Mouse (Mus musculus): ENCODE measurements at regions not wholly inside any gene's neighbourhood (a gene's known extent, or its start where the extent isn't known, plus 50 kb on each side); places are given as distances from the start of the nearest gene placed in this dataset.

DNA sequence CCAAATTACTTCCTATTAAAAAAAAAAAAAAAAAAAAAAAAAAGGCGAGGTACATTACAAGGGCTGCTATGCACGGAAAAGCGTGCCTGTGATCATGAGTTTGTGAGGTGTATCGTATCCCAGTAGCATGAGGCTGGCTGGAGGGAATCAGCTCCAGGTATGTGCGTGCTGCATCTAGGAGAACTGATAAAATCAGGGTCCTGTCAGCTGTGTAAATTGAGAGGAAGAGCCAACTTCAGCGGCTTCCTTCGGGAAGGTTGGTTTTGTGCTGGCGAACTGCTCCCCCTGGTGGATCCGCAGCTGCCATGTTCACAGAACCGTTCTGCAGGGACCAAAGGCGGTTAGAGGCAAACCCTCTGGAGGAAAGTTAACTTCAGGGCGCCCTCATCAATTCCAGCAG lies 60.8 kb upstream of the Gm10295 start:
- DNase-seq (ENCODE audit: low spot score) = peak; percentile 89

DNA sequence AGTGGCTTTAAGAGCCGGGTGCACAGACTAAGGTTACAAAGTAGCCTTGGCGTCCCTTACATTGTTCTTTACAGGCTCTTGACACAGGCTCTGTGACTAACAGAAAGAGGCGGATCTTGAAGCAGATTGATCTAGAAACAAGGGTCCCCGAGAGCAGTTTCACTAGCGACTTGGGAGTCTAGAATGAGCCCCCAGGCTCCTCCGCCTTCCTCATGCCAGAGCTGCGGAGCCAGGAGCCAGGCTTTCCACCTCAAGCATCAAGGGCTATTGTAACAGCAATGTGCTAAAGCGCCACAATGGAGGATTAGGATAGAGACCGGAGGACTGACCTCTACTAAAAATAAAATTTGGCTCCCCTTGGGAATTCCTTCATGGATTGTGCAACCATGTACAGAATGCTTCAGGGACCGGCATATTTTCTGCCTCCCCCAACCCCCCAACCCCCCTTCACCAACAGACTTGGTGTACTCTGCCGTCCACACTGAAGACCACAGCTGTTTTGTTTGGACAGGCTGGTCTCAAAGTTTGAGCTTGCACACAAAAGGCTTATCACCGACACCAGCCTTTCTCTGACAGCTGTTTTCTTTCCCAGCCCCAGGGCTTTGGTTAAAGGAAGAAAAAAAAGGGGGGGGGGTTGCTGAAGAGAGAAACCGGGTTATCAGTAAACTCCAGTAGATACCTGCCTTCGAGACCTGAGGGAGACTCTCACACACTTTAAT lies 60.2 kb upstream of the Gm10295 start:
- peak; percentile 61 for DNase-seq (ENCODE audit: low spot score)

DNA sequence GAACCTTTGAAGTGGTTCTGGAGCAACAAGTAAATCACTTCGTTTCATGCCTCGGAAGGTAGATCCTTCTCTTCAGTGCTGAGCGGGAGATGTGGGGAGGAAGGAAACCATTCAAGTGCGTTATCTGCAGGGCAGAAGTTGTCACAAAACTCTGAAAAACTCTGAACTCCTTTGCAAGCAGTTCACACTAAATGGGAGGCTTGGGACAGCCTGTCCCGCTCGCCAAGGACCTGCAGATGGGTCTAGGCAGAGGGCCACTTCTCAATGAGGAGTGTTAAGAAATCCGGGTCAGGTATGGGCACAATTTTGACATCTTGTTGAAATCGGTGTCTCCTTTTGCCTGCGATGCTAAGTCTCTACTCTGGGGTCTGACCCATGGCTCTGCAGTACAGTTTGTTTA lies 58.6 kb upstream of the Gm10295 start:
- DNase-seq (ENCODE audit: low spot score) = no peak

DNA sequence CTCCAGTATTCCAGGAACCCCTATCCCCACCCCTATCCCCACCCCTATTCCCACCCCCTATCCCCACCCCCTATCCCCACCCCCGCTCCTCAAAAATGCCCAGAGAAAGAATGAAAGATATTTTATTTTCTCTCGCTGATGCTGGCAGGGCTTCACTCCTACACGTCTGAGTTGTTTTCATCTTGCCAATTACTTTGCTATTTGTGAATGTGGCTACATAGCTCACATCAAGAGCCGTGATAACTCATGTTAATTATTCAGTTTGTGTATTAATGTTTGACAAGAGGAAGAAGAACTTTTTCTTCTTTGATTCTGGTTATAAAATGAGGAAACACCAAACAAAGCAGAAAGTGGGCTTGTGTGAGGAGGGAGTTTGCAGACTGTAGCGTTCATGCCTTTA lies 57.8 kb upstream of the Gm10295 start:
- no peak for DNase-seq (ENCODE audit: low spot score)

DNA sequence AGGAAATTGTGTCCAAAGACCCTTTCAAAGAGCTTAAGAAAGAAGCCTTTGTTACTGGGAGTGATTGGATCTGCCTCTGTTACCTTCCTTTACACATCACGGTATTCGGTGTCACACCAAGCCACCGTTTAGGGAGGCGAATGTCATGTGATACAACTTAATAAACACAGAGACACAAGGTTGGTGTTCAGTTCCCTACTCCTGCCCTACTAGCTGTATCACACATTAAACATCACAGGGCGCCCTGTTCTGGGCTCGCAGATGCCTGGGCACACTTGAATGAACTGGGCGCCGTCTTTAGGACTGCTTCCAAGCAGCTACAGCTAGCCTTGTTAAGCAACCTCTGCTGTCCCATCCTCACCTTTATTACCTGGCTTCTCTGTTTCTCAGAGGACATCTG lies 55.0 kb upstream of the Gm10295 start:
- DNase-seq (ENCODE audit: low spot score) = no peak

Data from retina, embryonic 14.5 days (tissue).